Mouse (Mus musculus): ENCODE results near the gene Dlg5.

DNA sequence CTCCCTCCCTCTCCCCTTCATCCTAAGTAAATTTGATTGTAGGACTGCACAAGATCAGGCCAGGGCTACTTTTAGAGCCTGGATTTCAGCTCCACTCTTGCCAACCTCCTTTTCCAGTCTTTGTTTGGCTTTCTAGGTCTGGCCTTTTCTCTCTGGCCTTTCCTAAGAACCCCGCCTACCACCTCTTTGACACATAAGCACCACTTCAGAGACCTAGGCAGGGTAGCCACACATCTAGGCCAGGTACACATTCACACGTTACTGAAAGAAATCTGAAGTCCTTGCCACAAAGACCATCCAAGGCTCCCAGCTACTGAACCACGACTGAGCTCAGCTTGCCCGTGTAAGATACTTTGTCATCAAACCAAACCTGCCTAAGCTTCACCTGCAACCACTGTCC is 14.7 kb upstream of the Dlg5 start:
- no peak for TF ChIP-seq POLR2A (IDR thresholded peaks at IDR 0.05; ENCODE audit: borderline replicate concordance, extremely low read depth, low read depth, low read length)
- TF ChIP-seq CTCF (IDR thresholded peaks at IDR 0.05; ENCODE audit: insufficient read depth, low read length) = no peak

Measured in lung, adult 2 months (tissue).